Mouse (Mus musculus): ENCODE results near the gene Pdlim5. TPM values are rescaled to one million over a fixed set of nuclear protein-coding genes. Genes with fewer than 3 reads are reported as not detected.
"Not testable (repeated sequence)": the region's sequence is repeated elsewhere in the genome, so short reads cannot be mapped to it uniquely, and the experiment has no call there.

Pdlim5 gene
- polyA plus RNA-seq, 1 experiment from 2014 or later = 15.6 TPM

- Histone ChIP-seq H3K9ac (ENCODE audit: low read length) (no peak overlapping the region), H3K4me1 (ENCODE audit: control insufficient read depth, insufficient read depth, low read length) (no peaks in the 10 kb centered on the region), H3K36me3 (ENCODE audit: control insufficient read depth, insufficient read depth, low read length) (no peaks in the 10 kb centered on the region), H3K9me3 (ENCODE audit: control insufficient read depth, low read length) (no peaks in the 10 kb centered on the region), H3K27me3 (ENCODE audit: control insufficient read depth, insufficient read depth, low read length) (no peaks in the 10 kb centered on the region), H3K4me2 (ENCODE audit: low read depth, severe bottlenecking) (no peak overlapping the region), H3K27ac (replicated peaks; ENCODE audit: low read depth, low read length) (no peak overlapping the region), H3K4me3 (ENCODE audit: low read depth, low read length) (no peak overlapping the region)
- DNase-seq (ENCODE audit: low spot score) (peak; percentile 21), ATAC-seq (ENCODE audit: insufficient number of reproducible peaks, low FRiP score, low TSS enrichment, low read depth) (no peak)
- WGBS = 84% methylated on average over 8 of the region's 8 CpGs
Observed at GRCm38 (mm10) chr3:142196142-142196541, 199.4 kb downstream of the Pdlim5 start.

GRCm38 (mm10) chr3:142191627-142192026, 203.9 kb downstream of the Pdlim5 start:
- H3K4me3 ChIP-seq (ENCODE audit: low read depth, low read length); H3K4me1 ChIP-seq (ENCODE audit: control insufficient read depth, insufficient read depth, low read length); H3K9me3 ChIP-seq (ENCODE audit: control insufficient read depth, low read length); H3K27me3 ChIP-seq (ENCODE audit: control insufficient read depth, insufficient read depth, low read length); H3K4me2 ChIP-seq (ENCODE audit: low read depth, severe bottlenecking); H3K27ac ChIP-seq (replicated peaks; ENCODE audit: low read depth, low read length); H3K9ac ChIP-seq (ENCODE audit: low read length); ATAC-seq (ENCODE audit: insufficient number of reproducible peaks, low FRiP score, low TSS enrichment, low read depth); H3K36me3 ChIP-seq (ENCODE audit: control insufficient read depth, insufficient read depth, low read length): not testable (repeated sequence)
- peak; percentile 10 for DNase-seq (ENCODE audit: low spot score)

Other genes with a start within 250 kb of the Pdlim5 start
- gene Bmpr1b, start 226.3 kb downstream of the Pdlim5 start, polyA plus RNA-seq (2014; fragmentation: Nextera tagmentation; extraction: Ambion mirVana) = 12.0 and 12.2 TPM in 2 replicates
- gene Gbp5, start 98.3 kb upstream of the Pdlim5 start, polyA plus RNA-seq (2014; fragmentation: Nextera tagmentation; extraction: Ambion mirVana) = not detected in 2 replicates
- gene Gbp7, start 134.6 kb upstream of the Pdlim5 start, polyA plus RNA-seq (2014; fragmentation: Nextera tagmentation; extraction: Ambion mirVana) = 1.9 TPM in 2 replicates
- gene Gbp3, start 164.3 kb upstream of the Pdlim5 start, polyA plus RNA-seq (2014; fragmentation: Nextera tagmentation; extraction: Ambion mirVana) = 0.23 and 0.82 TPM in 2 replicates
- not detected in 2 replicates for gene Gbp2b, start 199.2 kb upstream of the Pdlim5 start, polyA plus RNA-seq (2014; fragmentation: Nextera tagmentation; extraction: Ambion mirVana)
- 0.19 TPM in 1 of 2 replicates, not detected in the other for gene Gbp2, start 224.9 kb upstream of the Pdlim5 start, polyA plus RNA-seq (2014; fragmentation: Nextera tagmentation; extraction: Ambion mirVana)

All from limb, embryonic 11.5 days (tissue).